ENCODE assay signal across 9 mouse cellular contexts in genomic region chr12:34432461-34432860, GRCm38 (mm10).
DNase-seq lines count a peak whose midpoint lies in the region; ATAC-seq and TF ChIP-seq lines count a peak whose summit lies in the region.
"Had no signal": no experiment of that assay in that cellular context is flagged by ENCODE, and none has a peak within 500 bp of the region (broad histone marks: within the 10 kb centered on the region; RNA-seq: fewer than 3 reads in every experiment).

No protein-coding gene starts in this region.

- no peaks in the 10 kb centered on the region for H3K27me3 ChIP-seq in heart, embryonic 13.5 days (replicated peaks)
- no peaks in the 10 kb centered on the region for H3K27me3 ChIP-seq in heart, embryonic 12.5 days (replicated peaks)
- H3K27me3 ChIP-seq in thymus, adult 2 months (ENCODE audit: control insufficient read depth, insufficient read depth, low read length): no peaks in the 10 kb centered on the region
- no peaks in the 10 kb centered on the region for H3K27me3 ChIP-seq in lung, postnatal 0 days (replicated peaks; ENCODE audit: insufficient read depth, low read length)
- H3K27me3 ChIP-seq: liver, embryonic 15.5 days had no signal

- peak; percentile 11 for DNase-seq in thymus, postnatal 14 days
- DNase-seq in thymus, adult 2 months: no peak
- DNase-seq in forelimb bud, embryonic 11.5 days (ENCODE audit: low read depth, low spot score): peak; percentile 66
- DNase-seq in lung, postnatal 0 days (ENCODE audit: low spot score): peak; percentile 34
- no peak for DNase-seq in urinary bladder, postnatal 10 days (ENCODE audit: low spot score)
- no peak for DNase-seq in c-Kit-positive CD71-positive TER-119-positive erythroid progenitor cells, embryonic 14.5 days (ENCODE audit: low spot score)

- no peak overlapping the region for H3K4me3 ChIP-seq in heart, embryonic 13.5 days
- no peak overlapping the region for H3K4me3 ChIP-seq in heart, embryonic 12.5 days
- H3K4me3 ChIP-seq in thymus, adult 2 months (ENCODE audit: control insufficient read depth, insufficient read depth, low read length): no peak overlapping the region
- H3K4me3 ChIP-seq in lung, postnatal 0 days (ENCODE audit: low read depth, low read length): no peak overlapping the region
- H3K4me3 ChIP-seq: liver, embryonic 15.5 days had no signal

- no peak overlapping the region for H3K27ac ChIP-seq in heart, embryonic 13.5 days (replicated peaks)
- no peak overlapping the region for H3K27ac ChIP-seq in heart, embryonic 12.5 days (ENCODE audit: poor library complexity, severe bottlenecking)
- H3K27ac ChIP-seq in thymus, adult 2 months (ENCODE audit: control insufficient read depth, insufficient read depth, low read length): no peak overlapping the region
- no peak overlapping the region for H3K27ac ChIP-seq in lung, postnatal 0 days (ENCODE audit: low read length)
- H3K27ac ChIP-seq: liver, embryonic 15.5 days had no signal

- TF ChIP-seq POLR2A in thymus, adult 2 months (IDR thresholded peaks at IDR 0.05; ENCODE audit: control insufficient read depth, extremely low read depth, insufficient read depth, low read length, poor library complexity): no peak

- TF ChIP-seq EP300 in lung, postnatal 0 days (IDR thresholded peaks at IDR 0.05): no peak

- peak overlapping the region; percentile 12; the same call in 1 of the 2 replicates for H3K4me2 ChIP-seq in heart, embryonic 13.5 days
- no peak overlapping the region for H3K4me2 ChIP-seq in heart, embryonic 12.5 days
- no peak overlapping the region for H3K4me2 ChIP-seq in lung, postnatal 0 days (replicated peaks; ENCODE audit: low read depth, low read length)
- H3K4me2 ChIP-seq: liver, embryonic 15.5 days had no signal

- H3K36me3 ChIP-seq in heart, embryonic 13.5 days: peaks cover 22% of the 10 kb centered on the region
- peaks cover 14% of the 10 kb centered on the region for H3K36me3 ChIP-seq in heart, embryonic 12.5 days
- no peaks in the 10 kb centered on the region for H3K36me3 ChIP-seq in thymus, adult 2 months (ENCODE audit: control insufficient read depth, insufficient read depth, low read length)
- H3K36me3 ChIP-seq in lung, postnatal 0 days (ENCODE audit: insufficient read depth, low read length): no peaks in the 10 kb centered on the region
- H3K36me3 ChIP-seq: liver, embryonic 15.5 days had no signal

- H3K9me3 ChIP-seq in heart, embryonic 13.5 days: no peaks in the 10 kb centered on the region
- no peaks in the 10 kb centered on the region for H3K9me3 ChIP-seq in heart, embryonic 12.5 days (replicated peaks)
- no peaks in the 10 kb centered on the region for H3K9me3 ChIP-seq in lung, postnatal 0 days (ENCODE audit: low read length)
- H3K9me3 ChIP-seq: liver, embryonic 15.5 days had no signal

- H3K4me1 ChIP-seq in heart, embryonic 13.5 days: peaks cover 11% of the 10 kb centered on the region
- H3K4me1 ChIP-seq in heart, embryonic 12.5 days (replicated peaks): peaks cover 3% of the 10 kb centered on the region
- H3K4me1 ChIP-seq in thymus, adult 2 months (replicated peaks; ENCODE audit: control insufficient read depth, insufficient read depth, low read length): no peaks in the 10 kb centered on the region
- H3K4me1 ChIP-seq in lung, postnatal 0 days (ENCODE audit: insufficient read depth, low read depth, low read length): no peaks in the 10 kb centered on the region
- H3K4me1 ChIP-seq: liver, embryonic 15.5 days had no signal

- 49% methylated on average over 5 of the region's 5 CpGs for WGBS in heart, embryonic 13.5 days
- 47% methylated on average over 5 of the region's 5 CpGs for WGBS in heart, embryonic 12.5 days
- 25% methylated on average over 5 of the region's 5 CpGs for WGBS in thymus, adult 2 months
- WGBS in lung, postnatal 0 days: 42% methylated on average over 5 of the region's 5 CpGs

- TF ChIP-seq CTCF in thymus, adult 2 months (IDR thresholded peaks at IDR 0.05; ENCODE audit: borderline replicate concordance, control insufficient read depth, extremely low read depth, insufficient read depth, low read length, poor library complexity): no peak
- peak; percentile 71 for TF ChIP-seq CTCF in lung, postnatal 0 days (IDR thresholded peaks at IDR 0.05)

- H3K9ac ChIP-seq in heart, embryonic 13.5 days: no peak overlapping the region
- H3K9ac ChIP-seq in heart, embryonic 12.5 days: no peak overlapping the region
- H3K9ac ChIP-seq in lung, postnatal 0 days (replicated peaks; ENCODE audit: low read depth): no peak overlapping the region
- H3K9ac ChIP-seq: liver, embryonic 15.5 days had no signal

- ATAC-seq in heart, embryonic 13.5 days (ENCODE audit: extremely low read depth, insufficient number of reproducible peaks, low FRiP score, low TSS enrichment): no peak
- ATAC-seq in heart, embryonic 12.5 days (ENCODE audit: insufficient number of reproducible peaks, low FRiP score): no peak
- ATAC-seq in lung, postnatal 0 days: no peak

Comparison
In these comparisons a context has a peak if more than half of its experiments do, and no peak if none do; other contexts are left out.
1. DNase-seq: peak in thymus, postnatal 14 days (single experiment), forelimb bud, embryonic 11.5 days (single experiment) and lung, postnatal 0 days (single experiment); none in thymus, adult 2 months (single experiment), urinary bladder, postnatal 10 days (single experiment) and c-Kit-positive CD71-positive TER-119-positive erythroid progenitor cells, embryonic 14.5 days (single experiment).